Mouse (Mus musculus) midbrain, embryonic 11.5 days (tissue): ENCODE measurements around the gene 2310057M21Rik. TPM values are rescaled to one million over a fixed set of nuclear protein-coding genes. Genes with fewer than 3 reads are reported as not detected.
A peak's percentile ranks its signal among the peaks of the same experiment; 100 is the strongest.

ENCODE experiments used
- ATAC-seq: fragments of 200-750 bp; cut with Nextera tagmentation; 2 replicates; pipeline ENCODE4 v1.8.0; 2017; ENCODE audit warnings: moderate TSS enrichment, moderate library complexity; ENCODE audit not compliant: low FRiP score
- DNase-seq: peaks from one replicate; pipeline ENCODE4 v3.0.0; 2015; ENCODE audit warnings: low spot score; ENCODE audit errors: missing footprints
- H3K27ac ChIP-seq: fragments of 300-500 bp; sonication (generic); 2 replicates; pipeline ENCODE4 v1.5.1; 2014; ENCODE audit warnings: low read depth, low read length
- H3K27me3 ChIP-seq: fragments of 300-500 bp; sonication (generic); 2 replicates; pipeline ENCODE4 v1.6.1; 2014; ENCODE audit warnings: mild to moderate bottlenecking, low read length, moderate library complexity, mixed read lengths; ENCODE audit not compliant: control insufficient read depth, insufficient read depth
- H3K36me3 ChIP-seq: fragments of 300-500 bp; sonication (generic); 2 replicates; pipeline ENCODE4 v1.6.1; 2014; ENCODE audit warnings: mild to moderate bottlenecking, low read length, moderate library complexity, mixed read lengths; ENCODE audit not compliant: control insufficient read depth, insufficient read depth
- H3K4me1 ChIP-seq: fragments of 300-500 bp; sonication (generic); 2 replicates; pipeline ENCODE4 v1.6.1; 2014; ENCODE audit warnings: low read length; ENCODE audit not compliant: control insufficient read depth, insufficient read depth
- H3K4me2 ChIP-seq: fragments of 300-500 bp; sonication (generic); 2 replicates; pipeline ENCODE4 v1.6.1; 2014; ENCODE audit warnings: mild to moderate bottlenecking, moderate library complexity
- H3K4me3 ChIP-seq: fragments of 300-500 bp; sonication (generic); 2 replicates; pipeline ENCODE4 v1.5.1; 2014; ENCODE audit warnings: low read depth, low read length
- H3K9ac ChIP-seq: fragments of 300-500 bp; sonication (generic); 2 replicates; pipeline ENCODE4 v1.6.1; 2014; ENCODE audit warnings: low read length
- H3K9me3 ChIP-seq: fragments of 300-500 bp; sonication (generic); 2 replicates; pipeline ENCODE4 v1.6.1; 2016; ENCODE audit warnings: low read length; ENCODE audit not compliant: control insufficient read depth
- WGBS: fragments of 180-500 bp; shearing (Covaris S2); extraction: QIAGEN DNeasy Blood & Tissue Kit; methylation state at CpG from one replicate; pipeline ENCODE4 v1.1.7; 2014; 5-methylcytosine and 5-hydroxymethylcytosine counted together
- polyA plus RNA-seq: library from polyadenylated mRNA; unstranded; fragments of >200 nt; fragmentation: Nextera tagmentation; extraction: Ambion mirVana; gene quantifications from 2 replicates; pipeline ENCODE4 v1.2.1, GENCODE M21; 2014

2310057M21Rik gene
- polyA plus RNA-seq, 1 experiment from 2014 or later, result 23.9 TPM

DNA sequence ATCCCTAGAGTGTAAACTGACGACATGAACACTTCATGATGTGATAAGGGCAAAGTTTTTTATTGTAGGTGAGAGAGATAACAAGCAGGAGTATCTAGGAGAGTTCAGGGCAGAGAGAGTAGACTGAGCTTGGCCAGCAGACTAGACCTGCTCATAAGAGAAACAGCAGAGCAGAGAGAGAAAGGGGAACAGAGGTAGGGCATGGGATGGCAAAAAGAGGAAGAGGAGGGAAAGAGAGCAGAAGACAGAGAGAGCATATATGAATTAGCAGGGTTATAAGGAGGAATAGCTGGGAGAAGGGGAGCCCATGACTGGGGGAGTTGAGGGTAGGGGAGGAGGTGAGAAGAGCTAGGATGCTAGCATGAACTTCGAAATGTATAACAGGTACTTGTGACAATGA is 30.9 kb downstream of the 2310057M21Rik start:
- Histone ChIP-seq H3K4me3 (no peak overlapping the region), H3K9me3 (no peaks in the 10 kb centered on the region), H3K27me3 (no peaks in the 10 kb centered on the region), H3K36me3 (no peaks in the 10 kb centered on the region), H3K4me2 (no peak overlapping the region), H3K4me1 (no peaks in the 10 kb centered on the region), H3K27ac (no peak overlapping the region), H3K9ac (no peak overlapping the region)
- 78% methylated on average over 2 of the region's 2 CpGs for WGBS
- DNase-seq (peak; percentile 23), ATAC-seq (no peak)

DNA sequence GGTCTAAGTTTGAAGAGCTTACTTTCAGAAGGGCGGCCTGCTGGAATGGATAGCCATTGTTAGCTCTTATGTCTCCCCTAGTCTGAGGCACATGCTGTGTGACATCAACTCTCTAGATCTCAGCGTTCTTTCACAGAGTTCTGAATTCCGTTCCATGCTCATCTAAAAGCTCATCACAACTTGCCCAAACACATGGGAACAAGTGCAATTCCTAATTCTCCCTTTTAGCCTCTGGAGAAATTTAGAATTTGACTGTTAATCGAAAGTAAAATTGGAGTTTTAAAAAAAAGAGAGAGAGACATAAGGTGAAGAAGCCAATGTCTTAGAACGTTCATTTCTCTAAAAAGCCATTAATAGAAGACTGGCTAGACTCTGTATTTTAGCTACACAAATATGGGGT is 33.1 kb downstream of the 2310057M21Rik start, which contains the start of gene Fam24b:
Gene Fam24b, minus strand, starts transcription at position 101 of the 400 bp plus-strand sequence.
- no peak within 1 kb of the TSS for H3K9ac ChIP-seq
- H3K4me1 ChIP-seq, result no peaks in the 10 kb centered on the region
- H3K9me3 ChIP-seq, result no peaks in the 10 kb centered on the region
- H3K36me3 ChIP-seq, result no peaks in the 10 kb centered on the region
- no peak within 1 kb of the TSS for H3K4me2 ChIP-seq
- WGBS, result 87% methylated on average over 5 of the region's 5 CpGs
- no peak within 1 kb of the TSS for H3K27ac ChIP-seq
- ATAC-seq, result no peak
- no peak within 1 kb of the TSS for H3K4me3 ChIP-seq
- peak; percentile 1 for DNase-seq
- H3K27me3 ChIP-seq, result no peaks in the 10 kb centered on the region

DNA sequence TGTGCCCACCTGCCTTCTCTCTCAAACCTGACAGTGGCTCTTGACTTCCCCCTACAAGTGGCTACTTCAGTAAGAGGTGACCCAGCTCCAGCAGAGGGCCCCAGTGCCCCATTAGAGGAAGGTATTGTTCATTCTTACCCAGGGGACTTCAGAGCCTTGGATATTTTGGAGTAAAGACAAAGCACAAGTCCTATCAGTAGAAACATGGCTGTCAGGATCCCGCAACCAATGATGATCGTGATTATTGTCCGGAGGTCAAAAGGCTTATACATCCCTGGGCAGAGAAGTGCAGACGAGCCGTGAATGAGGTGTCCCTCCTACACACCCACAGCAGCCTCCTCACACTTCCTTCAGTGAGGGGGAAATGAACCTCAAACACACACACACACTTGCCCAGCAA is 35.5 kb downstream of the 2310057M21Rik start:
- no peak overlapping the region for H3K4me2 ChIP-seq
- no peak overlapping the region for H3K4me3 ChIP-seq
- ATAC-seq (no peak), DNase-seq (peak; percentile 35)
- no peak overlapping the region for H3K27ac ChIP-seq
- no peaks in the 10 kb centered on the region for H3K9me3 ChIP-seq
- H3K36me3 ChIP-seq, result no peaks in the 10 kb centered on the region
- H3K27me3 ChIP-seq, result no peaks in the 10 kb centered on the region
- no peak overlapping the region for H3K9ac ChIP-seq
- H3K4me1 ChIP-seq, result no peaks in the 10 kb centered on the region
- 94% methylated on average over 5 of the region's 5 CpGs for WGBS

DNA sequence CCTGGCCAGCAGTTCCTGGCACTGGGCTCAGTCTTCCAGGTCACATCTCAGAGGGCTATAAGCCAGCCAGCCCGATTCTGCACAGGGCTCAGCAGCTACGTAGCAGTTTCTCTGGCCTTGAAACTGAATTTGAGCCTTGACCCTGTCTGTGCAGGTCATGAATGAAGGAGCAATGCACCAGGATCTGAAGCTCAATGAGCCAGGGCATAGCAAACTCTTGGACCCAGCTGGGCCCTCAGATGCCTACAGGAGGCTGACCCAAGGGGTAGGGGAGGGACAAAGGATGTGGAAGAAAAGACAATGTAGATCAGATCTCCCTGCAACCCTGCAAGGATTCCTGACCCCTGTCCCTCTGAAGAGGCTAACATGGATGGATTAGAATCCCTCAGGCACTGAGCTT is 40.4 kb downstream of the 2310057M21Rik start, which contains the start of gene Cuzd1:
Gene Cuzd1, minus strand, starts transcription at position 101 of the 400 bp plus-strand sequence.
- Histone ChIP-seq H3K9me3 (no peaks in the 10 kb centered on the region), H3K36me3 (no peaks in the 10 kb centered on the region), H3K9ac (no peak within 1 kb of the TSS), H3K27ac (no peak within 1 kb of the TSS), H3K4me2 (no peak within 1 kb of the TSS), H3K27me3 (no peaks in the 10 kb centered on the region), H3K4me1 (no peaks in the 10 kb centered on the region), H3K4me3 (no peak within 1 kb of the TSS)
- DNase-seq, result no peak
- ATAC-seq, result no peak
- WGBS, result 66% methylated on average over 2 of the region's 2 CpGs

DNA sequence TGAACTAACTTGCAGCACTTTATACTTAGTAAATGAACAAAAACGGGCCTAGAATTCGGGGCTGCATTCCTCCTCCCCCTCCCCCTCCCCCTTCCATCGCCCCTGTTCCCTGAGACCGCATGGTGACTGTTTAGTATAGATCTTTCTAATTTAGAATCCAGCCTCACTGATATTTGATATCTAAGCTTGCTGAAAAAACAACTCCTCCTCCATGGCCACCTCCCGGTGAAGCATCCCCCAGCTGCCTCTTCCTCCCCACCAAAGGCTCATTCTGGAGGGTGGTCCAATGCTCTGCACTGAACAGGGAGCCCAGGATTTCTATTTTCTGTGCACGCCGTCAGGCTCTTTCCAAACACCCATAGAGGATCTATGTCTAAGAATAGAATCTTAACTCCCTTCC is 44.2 kb downstream of the 2310057M21Rik start:
- Histone ChIP-seq H3K27ac (no peak overlapping the region), H3K9me3 (no peaks in the 10 kb centered on the region), H3K27me3 (no peaks in the 10 kb centered on the region), H3K4me2 (no peak overlapping the region), H3K9ac (no peak overlapping the region), H3K4me3 (no peak overlapping the region), H3K4me1 (no peaks in the 10 kb centered on the region), H3K36me3 (no peaks in the 10 kb centered on the region)
- ATAC-seq (no peak), DNase-seq (no peak)
- WGBS, result 89% methylated on average over 6 of the region's 7 CpGs

DNA sequence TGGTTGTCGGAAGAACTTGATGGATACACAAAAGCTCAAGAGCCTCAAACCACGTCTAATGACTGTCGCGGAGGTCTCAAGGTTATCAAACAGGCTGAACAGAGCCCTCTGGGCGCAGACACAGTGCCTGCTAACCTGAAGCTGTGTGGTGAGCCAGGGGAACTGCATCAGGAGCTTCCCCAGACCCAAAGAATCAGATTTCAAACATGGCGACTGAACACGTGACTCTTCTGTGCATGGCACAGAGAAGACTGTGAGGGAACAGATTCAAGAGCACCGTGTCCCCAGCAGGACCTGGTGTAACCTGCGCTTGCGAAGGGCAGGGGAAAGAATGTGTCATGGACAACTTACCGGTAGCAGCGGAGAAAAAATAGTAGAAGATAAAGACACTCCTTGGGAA is 45.0 kb downstream of the 2310057M21Rik start:
- H3K36me3 ChIP-seq, result no peaks in the 10 kb centered on the region
- no peak for ATAC-seq
- H3K4me1 ChIP-seq, result no peaks in the 10 kb centered on the region
- H3K9ac ChIP-seq, result no peak overlapping the region
- no peaks in the 10 kb centered on the region for H3K9me3 ChIP-seq
- 70% methylated on average over 12 of the region's 12 CpGs for WGBS
- DNase-seq, result no peak
- H3K27ac ChIP-seq, result no peak overlapping the region
- no peak overlapping the region for H3K4me2 ChIP-seq
- H3K27me3 ChIP-seq, result no peaks in the 10 kb centered on the region
- no peak overlapping the region for H3K4me3 ChIP-seq

DNA sequence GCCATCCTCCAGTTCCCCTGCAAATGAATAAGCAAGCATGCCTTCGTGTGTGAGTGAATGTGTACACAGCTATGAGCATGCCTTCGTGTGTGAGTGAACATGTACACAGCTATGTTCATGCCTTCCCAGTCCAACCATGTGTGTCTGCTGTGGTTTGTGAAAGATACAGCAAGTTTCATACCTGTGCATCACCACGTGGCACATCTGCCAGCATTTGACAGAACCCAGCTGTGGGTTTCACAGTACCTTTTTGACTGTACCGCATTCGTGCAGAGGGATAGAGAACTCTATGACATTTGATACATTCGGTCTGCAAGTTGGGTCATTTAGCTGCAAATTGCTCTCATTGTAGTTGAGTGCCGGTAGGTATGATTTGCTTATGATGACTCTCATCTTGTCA is 48.1 kb downstream of the 2310057M21Rik start:
- WGBS, result 89% methylated on average over 7 of the region's 7 CpGs

DNA sequence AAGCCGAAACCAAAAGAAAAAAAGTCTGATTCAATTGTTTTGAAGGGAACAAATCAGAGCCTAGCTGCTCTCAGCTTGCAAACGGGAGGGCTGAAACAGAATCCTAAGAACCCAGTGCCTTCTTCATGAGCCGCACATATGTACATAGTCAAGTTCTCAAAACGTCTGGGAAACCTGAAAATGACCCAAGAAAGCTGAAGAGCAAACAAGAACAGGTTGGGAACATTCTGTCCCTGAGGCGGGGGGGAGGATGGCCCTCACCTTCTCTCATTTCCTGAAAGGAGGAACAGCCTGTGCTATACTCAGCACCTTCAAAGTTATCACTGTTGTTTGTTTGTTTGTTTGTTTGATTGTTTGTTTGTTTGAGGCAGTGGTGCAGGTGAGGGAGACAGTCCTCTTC is 55.8 kb downstream of the 2310057M21Rik start:
- Histone ChIP-seq H3K4me2 (no peak overlapping the region), H3K9ac (no peak overlapping the region), H3K4me3 (no peak overlapping the region), H3K9me3 (no peaks in the 10 kb centered on the region), H3K4me1 (no peaks in the 10 kb centered on the region), H3K27ac (no peak overlapping the region), H3K27me3 (no peaks in the 10 kb centered on the region), H3K36me3 (no peaks in the 10 kb centered on the region)
- ATAC-seq, result no peak
- 85% methylated on average over 5 of the region's 5 CpGs for WGBS
- no peak for DNase-seq

More for the DNA sequence above, 48.1 kb downstream of the 2310057M21Rik start:
- no peak for ATAC-seq
- no peaks in the 10 kb centered on the region for H3K36me3 ChIP-seq
- no peak overlapping the region for H3K4me3 ChIP-seq
- H3K27me3 ChIP-seq, result no peaks in the 10 kb centered on the region
- H3K9me3 ChIP-seq, result no peaks in the 10 kb centered on the region
- no peak overlapping the region for H3K27ac ChIP-seq
- no peaks in the 10 kb centered on the region for H3K4me1 ChIP-seq
- no peak for DNase-seq
- no peak overlapping the region for H3K9ac ChIP-seq
- H3K4me2 ChIP-seq, result no peak overlapping the region

DNA sequence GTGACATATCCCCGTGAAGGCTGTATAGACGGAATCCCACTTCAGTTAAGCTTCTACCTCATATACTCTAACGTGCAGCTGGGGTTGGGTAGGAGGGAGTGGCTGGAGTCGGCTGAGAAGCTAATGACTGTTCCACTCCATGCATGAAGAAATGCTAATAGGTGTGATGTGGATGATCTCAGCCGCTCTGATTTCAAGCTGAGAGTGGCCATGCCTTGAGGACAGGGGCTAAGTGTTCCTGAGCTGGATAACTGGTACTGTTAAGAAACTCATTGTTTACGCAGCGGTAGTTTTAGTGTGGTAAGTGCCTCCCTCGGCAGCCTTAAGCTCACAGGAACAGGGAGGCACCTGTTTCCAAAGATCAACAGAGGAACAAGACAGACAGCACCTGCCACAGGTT is 59.2 kb downstream of the 2310057M21Rik start:
- Histone ChIP-seq H3K4me1 (no peaks in the 10 kb centered on the region), H3K9me3 (no peaks in the 10 kb centered on the region), H3K4me3 (no peak overlapping the region), H3K27ac (no peak overlapping the region), H3K36me3 (no peaks in the 10 kb centered on the region), H3K27me3 (no peaks in the 10 kb centered on the region), H3K4me2 (no peak overlapping the region), H3K9ac (no peak overlapping the region)
- 79% methylated on average over 8 of the region's 8 CpGs for WGBS
- DNase-seq (no peak), ATAC-seq (no peak)

DNA sequence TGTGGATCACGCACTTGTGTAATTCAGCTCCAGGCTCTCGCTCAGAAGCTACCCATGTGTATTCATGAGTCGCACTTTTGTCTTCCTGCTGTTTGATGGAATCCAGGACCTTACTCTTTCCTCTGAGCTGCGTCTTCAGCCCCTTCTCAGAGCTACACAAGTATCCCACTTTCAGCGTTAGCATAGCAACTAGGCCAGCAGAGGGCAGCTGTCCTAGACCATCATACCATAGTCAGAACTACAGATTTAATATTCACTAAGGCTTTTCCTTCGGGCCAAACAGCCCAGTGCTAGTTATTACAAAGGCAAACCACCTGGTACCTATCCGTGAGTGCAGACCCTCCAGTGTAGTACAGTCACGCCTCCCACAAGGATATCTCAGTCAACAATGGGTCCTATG is 65.4 kb downstream of the 2310057M21Rik start:
- H3K4me3 ChIP-seq, result no peak overlapping the region
- 82% methylated on average over 8 of the region's 8 CpGs for whole genome bisulfite sequencing
- H3K9ac ChIP-seq, result no peak overlapping the region
- H3K27ac ChIP-seq, result no peak overlapping the region
- ATAC-seq (no peak), DNase-seq (no peak)
- H3K4me2 ChIP-seq, result no peak overlapping the region
- no peaks in the 10 kb centered on the region for H3K36me3 ChIP-seq
- no peaks in the 10 kb centered on the region for H3K27me3 ChIP-seq
- no peaks in the 10 kb centered on the region for H3K9me3 ChIP-seq
- no peaks in the 10 kb centered on the region for H3K4me1 ChIP-seq
